Mouse (Mus musculus) erythroblast, embryonic 14.5 days (primary cell): ENCODE results near the gene Gpa33.

ENCODE experiments used
- GATA1 ChIP-seq: IDR thresholded peaks from 2 replicates; pipeline ENCODE4 v1.6.1; 2012; ENCODE audit warnings: low read length, inconsistent platforms, mixed read lengths
- TAL1 ChIP-seq: IDR thresholded peaks from 3 replicates; pipeline ENCODE4 v1.6.1; 2012; ENCODE audit warnings: low read length, inconsistent platforms, mixed read lengths

GRCm38 (mm10) chr1:166126290-166126689 is 3.7 kb upstream of the Gpa33 start:
- no peak for TF ChIP-seq GATA1
- TF ChIP-seq TAL1: no peak
